Mouse (Mus musculus) gastrocnemius, postnatal 25 days (tissue): ENCODE results near the gene Adprh. TPM values are rescaled to one million over a fixed set of nuclear protein-coding genes. Genes with fewer than 3 reads are reported as not detected.

ENCODE experiments used
- DNase-seq: peaks from one replicate; pipeline ENCODE4 v3.0.0; 2022
- total RNA-seq, 2 experiments: library from RNA; stranded (reverse); gene quantifications; 1 replicate in 1 of 2; 2 replicates in 1 of 2; pipeline ENCODE4 v1.2.3; 2021

Gene Adprh
- total RNA-seq, 2 experiments from 2014 or later, result 16.9 to 19.6 TPM

DNA sequence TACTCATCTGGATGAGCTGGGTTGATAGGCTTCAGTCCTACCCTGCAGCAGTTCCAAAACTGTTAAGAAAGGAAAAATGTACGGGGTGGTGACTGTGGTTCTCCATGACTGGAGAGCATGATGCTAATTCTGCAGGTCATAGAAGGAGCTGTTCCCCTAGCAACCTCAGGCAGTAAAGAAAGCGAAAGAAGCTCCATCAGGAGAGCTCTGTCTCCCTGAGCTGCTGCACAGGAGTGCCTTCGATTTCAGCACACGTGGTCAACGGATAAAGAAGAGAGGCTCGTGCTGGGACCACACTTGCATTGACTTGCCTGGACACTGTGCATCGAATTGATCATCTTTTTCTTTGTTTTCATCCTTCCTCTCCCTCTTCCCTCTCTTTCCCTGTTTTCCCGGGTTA is 10.3 kb downstream of the Adprh start:
- DNase-seq, result no peak

DNA sequence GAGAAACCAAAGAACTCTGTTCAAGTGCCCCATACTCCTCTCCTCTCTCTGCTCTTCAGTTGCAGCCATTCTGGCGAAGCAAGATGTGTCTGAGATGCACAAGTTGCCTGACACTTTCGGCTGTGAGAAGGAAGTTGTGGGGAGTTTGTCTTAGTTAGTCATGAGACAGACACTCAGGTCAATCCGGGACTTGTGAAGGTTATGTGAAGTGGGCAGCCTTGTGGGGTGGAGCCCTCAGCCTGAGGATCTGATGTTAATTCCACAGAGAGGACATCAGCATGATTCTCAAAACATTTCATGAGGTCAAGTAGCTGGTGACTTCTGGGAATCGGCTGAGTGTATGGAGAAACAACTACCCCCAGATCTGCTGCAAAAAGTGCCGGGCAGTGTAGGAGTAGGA is 10.9 kb downstream of the Adprh start:
- no peak for DNase-seq

DNA sequence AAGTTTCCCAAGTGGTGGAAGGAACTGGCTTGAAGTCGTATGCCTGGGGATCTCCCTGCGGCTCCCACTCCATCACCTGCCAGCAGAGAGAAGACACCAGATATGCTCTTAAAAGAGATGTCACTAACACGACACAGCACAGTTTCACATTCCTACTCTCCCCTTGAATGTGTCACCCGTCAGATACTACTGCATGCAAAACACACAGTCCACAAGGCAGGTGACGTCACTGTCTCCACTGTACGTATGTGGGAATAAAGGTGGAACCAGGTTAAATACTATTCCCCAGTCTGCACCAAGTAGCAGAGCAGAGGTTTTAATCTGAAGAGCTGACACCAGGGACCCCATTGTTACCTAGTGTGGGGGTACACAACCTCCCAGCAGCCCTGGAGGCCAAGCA is 12.1 kb downstream of the Adprh start:
- DNase-seq, result no peak

DNA sequence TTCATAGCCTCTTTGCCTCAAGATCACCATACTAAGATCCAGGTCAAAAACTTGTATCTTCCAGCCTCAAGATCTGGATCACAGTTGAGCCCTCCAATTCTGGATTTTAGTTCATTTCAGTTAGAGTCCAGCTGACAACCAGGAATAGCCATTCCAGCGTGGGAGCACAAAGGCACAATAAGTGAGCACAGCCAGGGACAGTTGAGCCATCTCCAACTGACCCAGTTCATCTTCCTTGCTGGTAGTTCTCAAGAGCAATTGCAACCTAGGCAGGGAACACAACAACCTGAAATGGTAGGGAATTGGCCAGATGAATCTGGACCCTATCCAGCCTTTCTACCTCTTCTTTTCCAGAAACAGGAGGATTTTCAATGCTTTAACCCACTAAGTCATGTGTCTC is 13.3 kb downstream of the Adprh start:
- DNase-seq, result no peak

DNA sequence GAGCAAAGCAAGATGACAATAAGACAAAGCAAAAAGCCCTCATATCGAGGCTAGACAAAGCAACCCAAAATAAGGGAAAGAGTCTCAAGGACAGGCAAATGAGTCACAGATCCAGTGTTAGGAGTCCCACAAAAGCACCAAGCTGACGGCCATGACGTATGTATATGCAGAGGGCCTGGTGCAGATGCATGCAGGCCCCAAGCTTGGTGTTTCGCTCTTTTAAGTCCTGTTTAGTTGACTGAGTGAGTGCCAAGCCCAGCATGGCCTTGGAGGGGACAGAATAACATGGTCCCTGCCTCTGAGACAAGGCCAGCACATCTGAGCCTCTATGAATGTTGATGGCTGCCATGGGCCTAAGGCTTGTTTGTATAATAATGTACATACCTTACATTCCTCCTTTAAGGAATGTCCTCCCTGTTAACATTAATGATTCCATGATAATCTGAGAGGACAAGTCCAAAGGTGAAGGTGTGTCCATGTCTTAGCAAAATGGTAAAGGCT is 18.2 kb downstream of the Adprh start:
- no peak for DNase-seq

DNA sequence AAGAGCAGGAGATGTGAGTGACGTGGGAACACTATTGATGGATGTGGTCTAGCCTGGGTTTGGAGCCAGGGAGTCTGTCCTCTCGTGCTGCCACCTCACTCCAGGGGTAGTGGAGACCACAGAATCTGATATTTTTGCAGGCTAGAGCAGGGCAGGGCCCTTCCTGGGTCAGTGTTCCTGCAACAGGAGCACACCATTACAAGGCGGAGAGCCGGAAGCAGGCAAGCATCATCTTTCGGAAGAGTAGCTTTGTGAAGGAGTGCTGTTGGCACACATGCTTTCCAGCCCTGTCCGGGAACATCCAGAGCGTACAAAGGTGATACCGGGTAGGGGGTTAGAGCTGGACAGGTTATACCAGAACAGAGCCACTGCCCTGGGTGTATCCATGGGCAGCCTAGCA is 19.0 kb downstream of the Adprh start:
- DNase-seq, result no peak

DNA sequence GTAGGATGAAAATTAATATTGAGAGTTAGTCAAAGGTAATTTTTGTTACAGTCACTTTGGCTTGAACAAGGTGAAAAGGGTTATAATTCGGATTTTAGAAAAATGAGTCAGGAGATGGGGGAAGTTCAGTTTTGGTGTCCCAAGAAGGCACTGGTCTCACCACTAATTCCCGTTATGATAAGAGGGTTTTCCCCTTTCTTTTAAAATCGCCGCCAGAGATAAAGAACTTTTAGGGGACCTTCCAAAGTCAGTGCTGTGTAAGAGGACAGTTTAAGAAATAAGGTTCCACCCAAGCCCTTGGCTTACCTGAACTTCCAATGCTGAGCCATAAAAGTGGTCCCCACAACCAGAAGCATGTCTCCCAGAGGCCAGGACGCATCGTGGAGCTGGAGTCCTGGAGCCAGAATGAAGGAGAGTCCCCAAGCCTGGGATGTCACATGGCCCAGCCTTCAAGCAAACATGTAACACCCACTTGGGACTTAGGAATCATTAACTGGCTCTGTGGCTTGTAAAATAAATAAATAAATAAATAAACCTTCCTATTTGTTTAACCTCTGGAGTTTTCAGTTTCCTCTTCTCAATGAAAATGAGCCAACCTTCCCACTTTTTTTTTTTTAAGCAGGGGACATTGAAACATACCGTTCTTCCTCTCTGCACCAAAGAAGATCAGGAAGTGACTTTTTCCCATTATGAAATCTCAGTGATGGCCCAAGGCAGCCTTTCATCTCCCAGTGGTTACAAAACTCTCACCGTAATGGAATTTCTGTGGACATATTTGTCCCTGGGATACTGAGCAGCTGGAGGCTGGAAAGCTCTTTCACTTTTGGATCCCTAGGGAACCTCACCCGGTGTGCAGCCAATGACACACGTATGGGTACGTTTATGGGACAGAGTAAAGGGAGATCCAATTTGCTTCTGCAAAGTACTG is 19.7 kb downstream of the Adprh start, which contains the start of gene Pla1a:
TSS of gene Pla1a (minus strand) at position 648 of the 928 bp plus-strand sequence.
- no peak for DNase-seq

DNA sequence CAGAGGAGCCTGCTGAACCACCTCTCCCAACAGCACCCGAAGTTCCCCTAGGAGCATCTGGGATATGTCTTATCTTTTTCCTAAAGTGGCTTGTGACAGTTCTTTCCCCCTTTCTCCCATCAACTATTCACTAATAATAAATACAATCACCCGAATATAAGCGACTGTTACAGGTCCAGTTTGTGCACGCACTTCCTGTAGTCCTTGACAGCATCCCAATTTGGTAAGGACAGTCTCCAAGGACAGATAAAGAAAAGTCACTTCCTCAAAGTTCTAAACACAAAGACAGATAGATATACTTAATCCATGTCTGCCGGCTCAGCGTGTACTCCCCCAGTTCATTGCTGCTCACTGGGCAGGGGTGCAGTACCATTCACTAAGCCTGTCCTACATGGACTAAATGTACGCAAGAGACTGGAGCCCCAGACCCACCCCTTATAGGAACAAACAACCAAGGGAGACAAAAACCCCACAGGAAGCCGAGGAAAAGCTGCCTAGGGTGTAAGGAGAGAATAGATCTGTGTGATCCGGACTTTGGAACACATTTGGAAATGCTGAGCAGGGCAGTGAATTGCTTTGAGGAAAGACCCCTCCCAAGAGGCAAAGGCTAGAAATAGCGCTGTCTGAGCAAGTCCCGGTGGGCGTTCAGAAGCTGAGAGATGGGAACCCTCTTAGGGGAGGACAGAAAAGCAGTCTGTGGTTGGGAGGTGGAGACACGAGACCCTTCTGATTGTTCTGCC is 20.9 kb downstream of the Adprh start:
- no peak for DNase-seq

DNA sequence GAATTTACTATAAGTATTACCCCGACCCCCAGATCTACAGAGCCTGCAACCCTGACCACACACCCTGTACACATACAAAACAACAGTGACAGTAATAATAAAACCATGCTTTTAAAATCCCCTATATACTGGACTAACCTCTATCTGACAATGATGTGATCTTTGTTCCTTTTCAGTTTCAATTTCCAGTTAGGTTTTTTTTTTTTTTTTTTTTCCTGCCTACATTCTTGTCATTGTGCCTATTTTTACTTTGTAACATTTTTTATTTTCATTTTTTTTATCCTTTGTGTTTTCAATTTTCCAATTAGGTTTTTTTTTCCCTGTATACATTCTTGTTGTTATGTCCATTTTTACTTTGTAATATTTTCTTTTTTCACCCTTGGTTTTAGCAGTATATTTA is 26.7 kb downstream of the Adprh start:
- no peak for DNase-seq

DNA sequence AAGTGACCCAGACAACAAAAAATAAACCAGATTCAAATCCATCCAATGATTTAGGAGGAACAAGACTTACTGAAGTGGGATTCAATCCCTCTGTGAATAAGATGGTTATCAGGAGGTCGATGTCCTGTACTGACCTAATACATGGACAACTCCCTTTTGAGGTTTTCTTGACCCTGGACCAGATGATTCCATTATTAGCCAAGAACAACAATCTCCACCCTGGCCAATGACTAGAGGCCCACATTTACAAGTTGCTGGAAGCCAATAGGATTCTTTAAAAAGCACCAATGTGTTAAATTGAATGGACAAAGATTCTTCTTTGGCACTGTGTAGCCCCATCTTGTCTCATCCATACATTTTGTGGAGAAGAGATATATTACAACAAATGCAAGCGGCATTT is 27.1 kb downstream of the Adprh start:
- no peak for DNase-seq

DNA sequence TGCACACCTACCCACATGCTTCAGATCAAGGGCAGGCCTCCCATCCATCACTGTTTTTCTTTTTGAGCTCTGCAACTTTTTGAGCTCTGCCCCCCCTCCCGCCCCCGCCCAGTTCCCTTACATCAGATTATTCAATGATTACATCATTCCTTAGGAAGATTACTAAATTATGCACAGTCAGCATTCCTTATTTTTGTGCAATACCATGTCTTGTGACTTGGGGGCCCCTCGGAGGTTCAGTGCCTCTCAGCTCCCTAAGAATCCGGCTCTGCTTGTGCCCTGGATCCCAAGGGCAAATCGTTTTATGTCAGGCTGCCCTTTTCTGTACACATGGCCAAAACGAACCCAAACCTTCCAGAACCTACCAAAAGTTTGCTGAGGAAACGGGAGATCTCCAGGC is 37.5 kb downstream of the Adprh start:
- DNase-seq, result no peak

DNA sequence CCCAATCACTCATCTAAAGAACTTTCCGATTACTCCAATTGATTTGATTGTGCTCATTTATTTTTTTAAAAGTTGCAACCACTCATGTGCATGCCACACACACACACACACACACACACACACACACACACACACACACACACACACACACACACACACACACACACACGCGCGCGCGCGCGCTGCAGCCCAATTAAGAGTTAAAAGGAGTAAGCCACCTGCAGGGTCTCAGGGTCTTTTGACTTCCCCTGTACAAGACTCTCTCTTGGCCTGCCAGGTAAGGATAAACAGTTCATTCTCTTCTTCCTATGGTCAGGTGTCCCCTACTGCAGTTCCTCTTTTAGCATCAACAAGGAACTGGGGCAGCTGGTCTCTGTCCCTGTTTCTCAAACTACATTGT is 44.1 kb downstream of the Adprh start:
- DNase-seq, result no peak

DNA sequence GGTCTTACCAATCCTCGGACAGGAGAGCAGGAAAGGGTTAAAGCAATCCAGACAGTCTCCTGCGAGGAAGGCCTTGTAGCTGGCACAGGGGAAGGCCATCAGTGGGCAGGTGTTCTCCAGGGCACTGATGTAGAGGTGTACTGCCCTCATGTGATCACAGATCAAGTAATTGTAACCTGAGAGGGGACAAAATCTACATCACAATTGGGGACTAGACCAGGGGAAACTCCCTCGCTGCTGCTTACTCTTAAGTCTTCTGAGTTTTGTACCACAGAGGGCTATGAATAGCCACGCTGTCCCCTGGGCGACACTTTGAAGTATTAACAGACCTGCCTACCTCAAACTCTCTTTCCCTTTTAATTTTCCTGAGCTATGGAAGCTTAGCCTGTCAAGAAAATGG is 44.9 kb downstream of the Adprh start:
- no peak for DNase-seq

DNA sequence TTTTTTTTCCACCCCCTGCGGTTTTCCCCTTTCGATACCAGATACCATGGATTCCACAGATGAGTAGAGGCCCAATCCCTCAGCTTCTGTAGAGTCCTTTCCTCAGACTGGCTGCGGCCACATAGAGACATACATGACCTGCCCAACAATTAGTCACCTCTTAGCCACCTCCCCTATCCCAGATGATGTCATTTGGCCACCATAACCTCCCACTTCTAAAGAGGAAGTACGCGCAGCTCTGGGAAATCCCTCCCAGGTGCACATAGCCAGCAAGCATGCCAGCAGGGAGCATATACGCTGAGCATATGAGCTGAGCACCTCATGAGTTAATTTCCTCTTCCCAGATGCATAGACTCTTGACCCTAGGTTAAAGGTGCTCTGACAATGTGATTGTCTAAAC is 45.8 kb downstream of the Adprh start:
- no peak for DNase-seq

DNA sequence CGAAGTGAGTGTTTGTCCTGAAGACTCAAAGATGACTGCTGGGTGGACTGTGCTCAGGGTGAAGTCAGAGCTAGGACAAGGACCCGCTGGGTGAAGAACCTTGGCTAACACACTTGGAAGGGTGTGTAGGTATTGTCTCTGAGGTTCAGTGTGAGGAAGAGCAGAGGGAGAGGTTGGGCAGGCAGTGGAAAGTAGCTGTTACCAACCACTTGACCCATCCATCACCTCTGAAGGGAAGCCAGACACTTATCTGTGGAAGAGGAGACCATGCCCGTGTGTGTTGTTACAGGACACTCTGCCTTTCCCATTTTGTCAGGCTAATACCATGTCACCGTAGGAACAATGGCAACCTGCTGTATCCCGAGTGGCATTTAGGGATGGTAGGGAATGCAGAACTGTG is 46.2 kb downstream of the Adprh start:
- DNase-seq, result no peak

DNA sequence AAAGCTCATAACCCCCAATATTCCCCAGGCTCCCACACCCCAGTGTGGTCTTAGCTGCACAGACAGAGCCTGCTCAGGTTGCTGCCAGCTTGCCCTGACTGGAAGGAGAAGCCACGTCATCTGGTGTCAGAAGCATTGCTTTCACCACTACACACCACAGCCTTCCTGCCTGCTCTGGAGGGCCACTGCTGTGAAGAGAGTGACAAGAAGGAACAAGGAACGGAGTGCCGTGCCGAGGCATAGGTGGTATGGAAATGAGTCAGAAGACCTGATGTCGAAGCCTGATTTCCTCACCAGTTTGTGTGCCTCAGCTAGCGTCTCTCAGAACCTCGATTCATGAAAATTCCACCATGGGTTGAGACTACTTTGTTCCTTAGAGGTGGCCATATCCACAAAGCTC is 48.9 kb downstream of the Adprh start:
- DNase-seq, result no peak

DNA sequence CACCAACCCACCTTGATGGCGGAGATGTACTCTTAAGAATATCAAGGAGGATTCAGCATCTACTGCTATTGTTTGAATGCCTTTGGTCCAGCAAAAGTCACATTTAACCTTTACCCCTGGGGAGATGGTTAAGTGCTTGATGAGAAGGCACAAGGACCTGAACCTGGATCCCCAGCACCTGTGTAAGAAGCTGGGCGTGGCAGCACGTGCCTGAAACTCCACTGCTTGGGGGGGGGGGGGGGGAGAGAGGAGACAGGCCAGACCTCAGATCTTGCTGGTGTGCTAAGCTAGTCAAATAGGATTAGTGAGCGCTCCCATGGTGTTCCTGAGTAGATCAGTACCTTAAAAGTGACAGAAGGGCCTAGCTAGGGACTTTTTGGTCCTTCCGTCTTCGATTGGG is 51.0 kb downstream of the Adprh start:
- DNase-seq, result no peak

DNA sequence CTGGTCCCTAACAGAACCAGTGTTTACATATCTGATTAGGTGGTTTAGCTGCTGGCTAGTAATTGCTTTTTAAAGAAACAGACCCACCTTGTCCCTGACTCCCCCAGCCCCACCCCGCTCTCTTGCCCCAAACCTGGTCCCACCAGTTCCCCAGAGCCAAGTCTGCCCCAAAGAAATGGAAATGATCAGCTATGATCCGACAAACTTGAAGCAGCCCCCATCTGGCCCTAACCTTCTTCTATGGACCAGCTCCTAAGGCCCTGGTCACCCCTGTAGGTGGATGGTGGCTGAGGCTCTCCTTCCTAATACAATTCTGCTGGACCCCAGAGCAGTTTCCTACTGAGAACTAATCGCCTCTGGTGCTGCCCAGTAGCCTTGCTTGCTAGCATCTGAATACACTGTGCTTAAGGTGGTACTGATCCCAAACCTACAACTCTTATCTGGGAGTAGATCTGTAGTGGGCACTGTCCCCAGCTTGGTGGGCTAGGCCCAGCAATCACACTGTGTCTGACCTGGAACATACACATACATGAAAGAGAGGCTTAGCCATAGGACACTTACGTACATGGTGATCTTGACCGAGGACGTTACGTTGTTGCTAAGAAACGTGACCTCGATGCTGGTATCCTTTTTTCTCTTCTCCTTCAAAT is 52.1 kb downstream of the Adprh start:
- DNase-seq, result no peak

DNA sequence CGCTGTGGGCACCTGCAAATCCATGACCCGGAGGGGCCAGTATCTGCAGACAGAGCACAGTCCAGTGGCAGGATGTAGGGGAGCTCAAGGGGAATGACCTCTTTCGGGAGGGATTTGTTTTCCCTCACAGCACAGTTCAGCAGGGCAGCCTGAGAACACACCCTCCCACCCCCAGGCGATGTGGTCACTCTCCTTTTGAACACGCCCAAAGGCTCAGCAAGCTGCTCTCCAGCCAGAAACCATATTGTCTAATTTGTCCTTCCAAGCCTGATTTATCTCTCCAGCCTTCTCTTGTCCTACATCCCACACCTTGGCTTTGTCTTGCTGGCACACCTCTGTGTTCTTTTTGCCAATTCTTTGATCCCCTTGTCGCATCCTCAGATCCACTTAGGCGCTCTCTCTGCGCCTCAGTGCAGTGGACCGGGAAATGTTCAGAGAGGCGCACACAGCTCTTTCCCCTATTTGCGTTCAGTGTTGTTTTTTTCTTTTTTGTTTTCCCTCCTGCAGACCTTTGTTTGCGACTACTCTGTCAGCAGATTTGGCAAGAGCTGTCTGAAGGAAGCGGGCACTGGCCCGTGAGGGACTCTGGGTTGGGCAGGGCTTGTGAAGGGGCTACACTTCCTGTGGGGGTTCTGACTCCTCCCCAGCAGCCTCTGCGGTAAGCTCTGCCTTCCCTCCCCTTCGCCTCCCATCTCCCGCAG is 52.8 kb downstream of the Adprh start:
- peak; percentile 68 for DNase-seq

DNA sequence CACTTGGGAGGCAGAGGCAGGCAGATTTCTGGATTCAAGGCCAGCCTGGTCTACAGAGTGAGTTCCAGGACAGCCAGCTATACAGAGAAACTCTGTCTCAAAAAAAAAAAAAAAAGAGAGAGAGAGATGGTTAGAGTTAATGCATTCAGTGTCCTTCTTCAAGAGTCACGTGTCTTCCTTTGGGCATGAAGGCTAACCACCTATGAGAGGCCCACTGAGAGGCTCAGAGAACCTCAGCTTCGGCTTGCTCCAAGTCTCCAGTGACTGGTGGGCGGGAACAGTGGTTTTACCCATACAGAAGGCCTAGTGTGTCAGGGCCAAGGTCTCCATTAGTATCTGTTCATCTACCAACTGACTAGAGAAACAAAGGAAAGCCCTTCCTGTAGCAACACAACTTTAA is 53.4 kb downstream of the Adprh start:
- no peak for DNase-seq

DNA sequence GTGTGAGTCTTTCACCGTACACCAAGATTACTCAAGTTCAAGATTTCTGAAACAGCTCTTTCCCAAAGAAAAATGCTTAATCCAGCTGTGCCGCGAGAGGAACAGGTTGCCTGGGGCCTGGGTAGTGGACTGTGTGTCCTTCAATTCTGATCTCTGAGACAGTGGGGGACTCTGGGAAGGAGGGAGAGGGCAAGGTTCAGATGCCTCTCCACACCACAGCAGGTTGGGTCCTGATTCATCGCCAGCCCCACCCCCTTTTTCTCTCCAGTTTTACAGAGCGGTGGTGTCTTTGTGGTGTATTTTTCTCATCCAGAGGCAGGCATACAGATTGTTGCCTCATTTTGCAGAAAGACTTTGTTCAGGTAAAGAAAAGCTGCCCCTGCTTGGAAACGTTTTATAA is 54.2 kb downstream of the Adprh start:
- no peak for DNase-seq

DNA sequence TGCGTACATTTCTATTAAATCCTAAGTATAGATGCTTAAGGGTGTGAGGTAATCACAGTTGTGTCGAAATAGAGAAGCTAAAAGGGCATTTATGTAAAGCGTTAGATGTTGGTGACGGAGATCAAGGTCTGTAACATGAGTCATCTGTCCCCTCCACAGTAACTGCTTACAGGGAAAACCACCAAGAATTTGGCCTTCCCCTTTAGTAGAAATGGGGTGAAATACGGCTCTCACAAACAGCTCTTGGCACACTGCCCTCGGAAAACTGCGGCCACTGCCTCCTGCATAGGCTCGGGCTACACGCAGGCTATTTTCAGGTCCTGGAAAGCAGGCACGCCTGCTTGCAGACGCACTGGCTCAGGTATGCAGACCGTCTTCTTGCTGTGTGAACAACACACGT is 56.3 kb downstream of the Adprh start:
- DNase-seq, result peak; percentile 40
